Mouse (Mus musculus): ENCODE data around the gene Olfr1062.
"Not testable (repeated sequence)": the region's sequence is repeated elsewhere in the genome, so short reads cannot be mapped to it uniquely, and the experiment has no call there.

Olfr1062 gene

GRCm38 (mm10) chr2:86426649-86427048 is at the start of gene Olfr1062:
Gene Olfr1062 (minus strand): TSS chr2:86426749.
- not testable (repeated sequence) for DNase-seq

GRCm38 (mm10) chr2:86464442-86465109 is 38.0 kb upstream of the Olfr1062 start:
- DNase-seq: peak; percentile 22

- no peak for DNase-seq
Measured at GRCm38 (mm10) chr2:86460434-86460833, 33.9 kb upstream of the Olfr1062 start.

- no peak for DNase-seq
Measured at GRCm38 (mm10) chr2:86456169-86456568, 29.6 kb upstream of the Olfr1062 start, which contains the start of gene Olfr1066. Gene Olfr1066 (minus strand): TSS chr2:86456269.

GRCm38 (mm10) chr2:86450491-86450890 is 23.9 kb upstream of the Olfr1062 start, which contains the start of gene Olfr1065:
Gene Olfr1065 (minus strand): TSS chr2:86450591.
- DNase-seq: not testable (repeated sequence)

GRCm38 (mm10) chr2:86442101-86442500 is 15.6 kb upstream of the Olfr1062 start:
- DNase-seq: not testable (repeated sequence)

- DNase-seq: not testable (repeated sequence)
Measured at GRCm38 (mm10) chr2:86428511-86428910, 2.0 kb upstream of the Olfr1062 start.

GRCm38 (mm10) chr2:86413950-86414349 is 12.6 kb downstream of the Olfr1062 start, which contains the start of gene Olfr1061:
Gene Olfr1061 (minus strand): TSS chr2:86414050.
- no peak for DNase-seq

GRCm38 (mm10) chr2:86395114-86395513 is 31.4 kb downstream of the Olfr1062 start:
- no peak for DNase-seq

- DNase-seq: not testable (repeated sequence)
Measured at GRCm38 (mm10) chr2:86388461-86388860, 38.1 kb downstream of the Olfr1062 start, which contains the start of gene Olfr1058. Gene Olfr1058 (minus strand): TSS chr2:86388561.

GRCm38 (mm10) chr2:86378293-86378692 is 48.3 kb downstream of the Olfr1062 start, which contains the start of gene Olfr1057:
Gene Olfr1057 (minus strand): TSS chr2:86378393.
- DNase-seq: no peak

All from lung, postnatal 14 days (tissue).